Mouse (Mus musculus): ENCODE measurements around the gene Apobr.

Gene Apobr

DNA sequence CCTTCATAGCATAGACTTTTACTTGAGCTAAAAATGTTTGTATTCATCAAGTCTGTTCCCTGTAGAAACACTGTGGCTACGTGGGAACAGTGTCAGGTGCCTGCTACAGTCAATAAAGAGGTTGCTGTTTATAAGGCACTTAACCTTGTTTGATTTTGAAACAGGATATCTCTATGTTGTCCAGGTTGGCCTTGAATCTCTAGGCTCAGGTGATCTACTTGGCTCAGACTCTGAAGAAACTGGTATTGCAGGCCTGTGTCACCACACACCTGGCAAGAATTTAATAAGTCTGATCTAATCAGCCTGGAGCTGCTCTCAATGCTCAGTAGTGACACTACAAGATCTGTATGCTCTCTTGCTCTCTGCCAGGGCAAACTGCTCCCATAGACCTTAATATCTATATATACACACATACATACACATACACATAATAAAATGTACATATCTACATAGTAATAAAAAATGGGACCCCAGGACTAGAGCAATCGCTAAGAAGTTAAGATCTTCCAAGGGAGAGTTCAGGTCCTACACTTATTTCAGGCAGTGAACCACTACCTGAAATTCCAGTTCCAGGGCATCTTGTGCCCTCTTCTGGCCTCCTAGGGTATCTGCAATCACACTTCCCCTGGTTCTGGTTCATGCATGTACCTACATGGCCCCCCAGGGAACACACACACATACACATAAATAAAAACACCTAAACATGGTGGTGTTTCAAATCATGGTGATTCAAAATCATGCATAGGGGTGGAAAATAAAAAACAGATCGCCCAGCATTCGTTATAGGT is 52.2 kb downstream of the Apobr start:
- in situ Hi-C loops (cut with MboI; ENCODE audit: low sequenced_read_pairs) = loop anchor here (10.0 kb wide), 1 partner anchor 62 kb away; no protein-coding TSS in a partner anchor

Measured in CH12F3 (cell line).